Mouse (Mus musculus) E14TG2a.4 (cell line): ENCODE data around the gene Tmem138.
A peak's percentile ranks its signal among the peaks of the same experiment; 100 is the strongest.
"Not testable (repeated sequence)": the region's sequence is repeated elsewhere in the genome, so short reads cannot be mapped to it uniquely, and the experiment has no call there.

Source experiments
- H3K27me3 ChIP-seq: 2 replicates; pipeline ENCODE4 v1.6.1; 2014; ENCODE audit warnings: low read length, control low read depth; ENCODE audit not compliant: insufficient read depth
- H3K36me3 ChIP-seq: 2 replicates; pipeline ENCODE4 v1.6.1; 2014; ENCODE audit warnings: low read length, control low read depth; ENCODE audit not compliant: insufficient read depth
- H3K4me1 ChIP-seq: replicated peaks from 2 replicates; pipeline ENCODE4 v1.6.1; 2014; ENCODE audit warnings: low read depth, low read length, control low read depth
- H3K4me3 ChIP-seq: replicated peaks from 2 replicates; pipeline ENCODE4 v1.5.1; 2014; ENCODE audit warnings: mild to moderate bottlenecking, low read length
- H3K9me3 ChIP-seq: 2 replicates; pipeline ENCODE4 v1.6.1; 2014; ENCODE audit warnings: low read length, control low read depth
- CTCF ChIP-seq: conservative IDR thresholded peaks from 2 replicates; pipeline ENCODE4 v1.5.1; 2014; ENCODE audit warnings: low read length
- NANOG ChIP-seq: IDR thresholded peaks from 2 replicates; pipeline ENCODE4 v1.6.1; 2014; ENCODE audit warnings: borderline replicate concordance, low read length, mixed read lengths
- POU5F1 ChIP-seq: IDR thresholded peaks from 2 replicates; pipeline ENCODE4 v1.6.1; 2014; ENCODE audit warnings: low read length, borderline replicate concordance

Gene Tmem138

DNA sequence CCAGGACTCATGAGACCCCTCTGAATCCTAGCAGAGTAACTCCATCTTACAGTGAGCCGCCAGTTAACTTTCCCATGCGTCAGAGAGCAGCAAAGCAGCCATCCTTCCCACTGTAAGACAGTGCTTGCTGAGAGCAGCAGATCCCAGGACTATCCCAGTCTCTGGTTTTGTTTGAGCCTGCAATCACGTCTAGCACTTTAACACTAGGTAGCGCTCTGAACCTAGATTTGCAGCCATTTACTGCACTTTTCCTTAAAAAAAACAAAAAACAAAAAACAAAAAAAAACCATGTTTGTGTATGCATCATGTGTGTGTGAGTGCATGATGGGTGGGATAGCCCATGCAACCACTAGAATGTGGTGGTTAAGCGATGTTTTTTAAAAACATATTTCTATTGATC lies 17.1 kb downstream of the Tmem138 start:
- TF ChIP-seq NANOG (no peak), POU5F1 (no peak), CTCF (no peak; the same call in 1 of the 2 replicates)
- no peak overlapping the region for H3K4me3 ChIP-seq
- no peaks in the 10 kb centered on the region for H3K9me3 ChIP-seq
- H3K27me3 ChIP-seq: no peaks in the 10 kb centered on the region
- no peaks in the 10 kb centered on the region for H3K36me3 ChIP-seq
- peaks cover 16% of the 10 kb centered on the region for H3K4me1 ChIP-seq

DNA sequence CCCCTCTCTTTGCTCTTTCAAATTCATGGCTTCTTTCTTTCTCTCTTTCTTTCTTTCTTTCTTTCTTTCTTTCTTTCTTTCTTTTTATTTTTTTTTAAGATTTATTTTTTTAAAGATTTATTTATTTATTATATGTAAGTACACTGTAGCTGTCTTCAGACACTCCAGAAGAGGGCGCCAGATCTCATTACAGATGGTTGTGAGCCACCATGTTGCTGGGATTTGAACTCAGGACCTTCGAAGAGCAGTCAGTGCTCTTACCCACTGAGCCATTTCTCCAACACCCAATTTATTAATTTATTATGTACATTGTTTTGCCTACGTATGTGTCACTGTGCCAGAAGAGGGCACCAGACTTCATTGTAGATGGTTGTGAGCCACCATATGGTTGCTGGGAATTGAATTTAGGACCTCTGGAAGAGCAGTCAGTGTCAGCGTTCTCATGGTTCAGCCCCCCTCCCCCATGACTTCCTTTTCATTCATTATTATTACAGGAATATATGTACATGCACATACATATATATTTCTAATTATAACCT lies 19.3 kb downstream of the Tmem138 start:
- H3K36me3 ChIP-seq, H3K27me3 ChIP-seq, H3K9me3 ChIP-seq, H3K4me3 ChIP-seq: not testable (repeated sequence)
- TF ChIP-seq CTCF: peak; percentile 21; the same call in 1 of the 2 replicates
- peaks cover 29% of the 10 kb centered on the region for H3K4me1 ChIP-seq

DNA sequence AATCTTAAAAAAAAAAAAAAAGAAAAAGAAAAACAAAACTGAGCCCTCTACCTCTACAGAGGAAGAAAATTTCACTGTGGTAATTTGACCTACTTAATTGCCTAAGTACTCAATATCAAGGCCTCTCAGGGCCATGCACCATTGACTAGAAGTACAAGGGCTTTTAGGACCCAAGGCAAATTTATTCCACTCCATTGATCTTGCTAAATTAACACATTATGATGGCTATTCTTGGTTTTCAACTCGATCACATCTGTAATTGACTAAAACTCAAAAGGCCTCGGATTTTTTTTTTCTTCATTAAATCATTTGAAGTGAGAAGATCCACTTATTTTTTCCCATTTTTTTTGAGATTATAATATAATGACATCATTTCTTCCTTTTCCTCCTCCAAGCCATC lies 19.7 kb downstream of the Tmem138 start:
- TF ChIP-seq NANOG: peak; percentile 51; the same call in 1 of the 2 replicates
- no peak for TF ChIP-seq CTCF
- TF ChIP-seq POU5F1: no peak
- Histone ChIP-seq H3K4me3 (no peak overlapping the region), H3K4me1 (peaks cover 29% of the 10 kb centered on the region), H3K27me3 (no peaks in the 10 kb centered on the region), H3K9me3 (no peaks in the 10 kb centered on the region), H3K36me3 (peaks cover 11% of the 10 kb centered on the region)

DNA sequence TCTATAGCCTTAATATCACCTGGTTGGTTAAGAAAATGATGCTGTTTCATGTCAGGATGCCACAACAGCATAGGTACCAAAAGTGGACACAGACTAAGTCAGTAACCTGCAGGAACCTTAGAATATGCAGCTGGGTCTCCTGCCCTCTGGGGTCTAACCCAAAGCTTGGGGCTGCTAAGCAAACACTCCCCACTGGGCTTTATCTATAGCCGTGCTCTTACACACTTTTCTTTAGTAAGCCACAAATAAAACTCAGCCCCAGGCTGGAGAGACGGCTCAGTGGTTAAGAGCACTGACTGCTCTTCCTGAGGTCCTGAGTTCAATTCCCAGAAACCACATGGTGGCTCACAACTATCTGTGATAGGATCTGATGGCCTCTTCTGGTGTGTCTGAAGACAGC lies 20.2 kb downstream of the Tmem138 start:
- Histone ChIP-seq H3K36me3 (peaks cover 16% of the 10 kb centered on the region), H3K4me1 (peaks cover 29% of the 10 kb centered on the region), H3K4me3 (no peak overlapping the region), H3K9me3 (no peaks in the 10 kb centered on the region), H3K27me3 (no peaks in the 10 kb centered on the region)
- TF ChIP-seq NANOG: no peak
- TF ChIP-seq CTCF: no peak
- TF ChIP-seq POU5F1: no peak

DNA sequence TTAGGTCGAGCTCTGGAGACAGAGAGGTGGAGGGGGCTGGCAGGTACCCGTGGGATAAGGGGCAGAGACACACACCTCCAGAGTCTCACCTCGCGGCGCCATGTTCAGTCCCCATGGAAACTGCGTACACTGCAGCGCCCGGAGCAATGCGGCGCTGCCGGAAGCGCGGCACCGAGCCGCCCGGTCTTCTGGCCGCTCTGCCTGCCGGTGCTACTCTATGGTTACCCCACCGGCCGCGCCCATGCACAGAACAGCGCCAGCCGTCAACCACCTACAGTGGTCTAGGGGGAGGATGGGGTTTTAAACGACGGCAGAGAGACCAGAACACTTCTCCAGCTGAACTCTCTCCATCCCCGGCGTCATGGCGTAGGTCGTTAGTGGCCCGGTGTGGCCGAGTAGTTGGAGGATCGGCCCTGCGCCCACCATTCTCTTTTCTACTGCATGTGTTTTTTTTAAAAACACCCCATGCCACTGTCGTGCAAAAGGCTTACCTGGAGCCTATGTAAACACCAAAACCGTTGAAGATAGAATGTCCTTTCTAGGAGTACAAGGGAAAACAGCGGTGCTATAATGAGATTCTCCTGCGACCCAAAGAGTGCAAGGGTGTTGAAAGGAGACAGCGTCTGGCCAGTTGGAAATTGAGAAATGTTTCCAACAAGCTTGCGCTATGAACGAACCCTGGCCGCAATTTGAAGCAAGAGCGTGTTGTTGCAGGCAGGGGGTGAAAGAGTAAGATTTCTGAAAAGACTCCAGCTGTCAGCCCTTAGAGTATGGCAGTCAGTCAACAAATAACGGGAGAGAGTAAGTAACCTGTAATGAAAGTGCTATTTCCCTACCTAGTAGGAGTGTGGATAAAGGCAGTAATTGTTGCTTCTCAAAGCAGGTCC lies 21.3 kb downstream of the Tmem138 start, which contains the start of gene Tmem216:
Gene Tmem216 (minus strand): TSS at position 615 of the 887 bp plus-strand sequence.
- Histone ChIP-seq H3K9me3 (no peaks in the 10 kb centered on the region), H3K4me1 (peaks cover 29% of the 10 kb centered on the region), H3K4me3 (peak within 1 kb of the TSS; percentile 84), H3K27me3 (no peaks in the 10 kb centered on the region), H3K36me3 (peaks cover 27% of the 10 kb centered on the region)
- TF ChIP-seq NANOG (no peak), CTCF (no peak), POU5F1 (no peak)

DNA sequence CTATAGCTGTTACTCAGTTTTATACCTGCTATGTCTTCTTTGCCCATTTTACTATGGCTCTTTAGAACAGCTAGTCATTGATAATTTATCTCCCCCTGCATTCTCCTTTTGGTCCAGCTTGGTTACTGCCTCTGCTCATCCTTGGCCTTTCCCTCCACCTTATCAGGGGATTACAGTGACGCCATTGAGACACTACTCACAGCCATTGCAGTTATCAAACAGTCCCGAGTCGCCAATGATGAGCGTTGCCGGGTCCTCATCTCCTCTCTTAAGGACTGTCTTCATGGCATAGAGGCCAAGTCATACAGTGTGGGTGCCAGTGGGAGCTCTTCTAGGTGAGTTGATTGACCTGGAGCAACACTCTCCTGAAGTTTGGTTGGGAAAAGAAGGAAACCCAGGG lies 37.7 kb downstream of the Tmem138 start:
- Histone ChIP-seq H3K4me1 (peaks cover 17% of the 10 kb centered on the region), H3K9me3 (no peaks in the 10 kb centered on the region), H3K36me3 (peaks cover 98% of the 10 kb centered on the region), H3K4me3 (no peak overlapping the region), H3K27me3 (no peaks in the 10 kb centered on the region)
- no peak for TF ChIP-seq NANOG
- no peak for TF ChIP-seq CTCF
- no peak for TF ChIP-seq POU5F1

DNA sequence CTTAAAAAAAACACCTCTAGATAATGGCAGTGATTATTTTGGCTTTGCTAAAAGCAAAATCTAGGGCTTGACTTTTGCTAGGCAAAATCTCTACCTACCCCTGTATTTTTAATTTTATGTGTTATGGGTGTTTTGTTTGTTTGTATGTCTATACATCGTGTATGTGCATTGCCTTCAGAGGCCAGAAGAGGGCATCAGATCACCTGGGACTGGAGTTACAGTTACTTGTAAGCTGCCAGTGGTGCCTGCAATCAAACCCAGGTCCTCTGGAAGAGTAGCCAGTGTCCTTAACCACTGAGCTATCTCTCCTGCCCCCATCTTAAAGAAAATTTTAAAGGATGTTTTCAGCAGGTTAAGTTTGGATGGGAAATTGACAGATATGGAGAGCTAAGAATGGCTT lies 47.1 kb downstream of the Tmem138 start:
- Histone ChIP-seq H3K4me3 (no peak overlapping the region), H3K36me3 (peaks cover 77% of the 10 kb centered on the region), H3K27me3 (no peaks in the 10 kb centered on the region), H3K4me1 (peaks cover 19% of the 10 kb centered on the region), H3K9me3 (no peaks in the 10 kb centered on the region)
- TF ChIP-seq NANOG (no peak), CTCF (peak; percentile 35), POU5F1 (no peak)

DNA sequence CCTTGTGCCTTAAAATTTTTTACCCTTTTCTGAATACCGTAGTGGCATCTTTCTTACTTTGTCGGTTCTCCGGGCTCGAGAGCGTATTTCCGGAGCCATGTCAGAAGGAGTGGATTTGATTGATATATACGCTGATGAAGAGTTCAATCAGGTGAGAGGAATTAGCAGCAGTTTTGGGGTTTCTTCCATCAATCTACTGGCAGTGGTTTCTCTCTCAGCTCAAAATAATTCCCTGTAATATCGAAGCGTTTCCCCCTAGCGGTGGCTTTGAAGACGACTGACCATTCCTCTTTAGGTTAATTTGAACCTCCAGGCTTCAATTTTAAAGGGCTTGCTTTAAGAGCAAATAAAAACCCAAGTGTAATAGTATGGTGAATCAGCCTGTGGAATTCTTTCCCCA lies 51.3 kb downstream of the Tmem138 start, which contains the start of gene Sdhaf2:
Gene Sdhaf2 (minus strand): TSS at position 233 of the 400 bp plus-strand sequence.
- H3K4me1 ChIP-seq: peaks cover 31% of the 10 kb centered on the region
- no peak for TF ChIP-seq NANOG
- peak; percentile 72 for TF ChIP-seq CTCF
- TF ChIP-seq POU5F1: no peak
- H3K36me3 ChIP-seq: peaks cover 47% of the 10 kb centered on the region
- H3K4me3 ChIP-seq: peak within 1 kb of the TSS; percentile 95
- no peaks in the 10 kb centered on the region for H3K9me3 ChIP-seq
- no peaks in the 10 kb centered on the region for H3K27me3 ChIP-seq
